Mouse (Mus musculus) lung, postnatal 0 days (tissue): ENCODE data around the gene Gm5741.

Experiments
- CTCF ChIP-seq: IDR thresholded peaks from 2 replicates; pipeline ENCODE4 v1.5.1; 2016; ENCODE audit warnings: antibody characterized with exemption, mild to moderate bottlenecking
- EP300 ChIP-seq: IDR thresholded peaks from 2 replicates; pipeline ENCODE4 v1.6.1; 2016; ENCODE audit warnings: antibody characterized with exemption, mild to moderate bottlenecking, control low read depth

- TF ChIP-seq EP300, result no peak
- no peak for TF ChIP-seq CTCF
Observed at GRCm38 (mm10) chr8:85116984-85117383, 49.2 kb upstream of the Gm5741 start.
